Mouse (Mus musculus): ENCODE results near the gene Zfp61. TPM values are rescaled to one million over a fixed set of nuclear protein-coding genes. Genes with fewer than 3 reads are reported as not detected.

The Zfp61 gene
- polyA plus RNA-seq, 1 experiment: 4.1 TPM

DNA sequence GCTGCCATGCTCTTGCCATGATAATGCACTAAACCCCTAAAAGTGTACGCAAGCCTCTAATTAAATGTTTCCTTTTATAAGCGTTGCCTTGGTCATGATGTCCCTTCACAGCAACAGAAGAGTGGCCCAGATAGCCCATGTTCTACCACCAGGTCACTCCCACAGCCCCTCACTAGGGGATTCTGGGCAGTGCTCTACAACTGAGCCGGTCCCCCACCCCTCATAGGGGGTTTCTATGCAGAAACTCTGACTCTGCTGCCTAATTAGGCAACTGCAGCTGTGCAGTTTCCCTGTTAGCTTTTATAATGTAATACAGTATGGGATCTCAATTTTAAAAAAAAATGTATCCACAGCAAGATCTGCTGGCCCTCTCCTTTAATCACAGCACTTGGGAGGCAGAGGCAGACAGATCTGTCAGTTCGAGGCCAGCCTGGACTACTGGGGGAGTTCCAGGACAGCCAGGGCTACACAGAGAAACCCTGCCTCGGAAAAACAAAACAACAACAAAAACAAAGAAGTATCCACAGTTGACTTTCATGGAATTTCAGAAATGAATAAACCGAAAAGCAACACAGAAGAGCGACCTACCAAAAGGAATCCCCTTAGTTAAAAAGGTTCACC, 31.3 kb downstream of the Zfp61 start:
- 35% methylated on average over 7 of the region's 7 CpGs for WGBS
- DNase-seq (ENCODE audit: low read depth, low spot score): no peak

DNA sequence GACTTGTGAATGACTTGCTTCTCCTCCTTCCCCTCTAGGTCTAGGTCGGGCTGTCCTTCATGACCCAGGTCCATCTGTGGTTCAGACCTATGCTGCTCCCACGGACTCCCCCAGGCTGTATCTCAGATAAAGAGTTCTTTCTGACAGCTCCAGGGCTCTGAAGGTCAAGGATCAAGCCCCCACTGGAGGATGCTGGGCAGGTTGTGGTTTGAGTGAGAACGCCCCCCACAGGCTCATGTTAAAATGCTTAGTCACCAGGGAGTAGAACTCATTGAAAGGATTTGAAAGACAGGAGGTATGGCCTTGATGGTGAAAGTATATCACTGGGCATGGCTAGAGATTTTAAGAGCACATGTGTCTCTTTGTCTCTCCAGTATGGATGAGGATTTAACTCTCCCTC, 31.8 kb downstream of the Zfp61 start:
- 78% methylated on average over 3 of the region's 3 CpGs for WGBS
- DNase-seq (ENCODE audit: low read depth, low spot score): no peak

GRCm38 (mm10) chr7:24268176-24269155, 32.6 kb downstream of the Zfp61 start:
- DNase-seq (ENCODE audit: low read depth, low spot score): no peak
- 78% methylated on average over 24 of the region's 24 CpGs for WGBS

- WGBS: 87% methylated on average over 4 of the region's 4 CpGs
- no peak for DNase-seq (ENCODE audit: low read depth, low spot score)
Observed at GRCm38 (mm10) chr7:24260000-24260312, 41.1 kb downstream of the Zfp61 start.

DNA sequence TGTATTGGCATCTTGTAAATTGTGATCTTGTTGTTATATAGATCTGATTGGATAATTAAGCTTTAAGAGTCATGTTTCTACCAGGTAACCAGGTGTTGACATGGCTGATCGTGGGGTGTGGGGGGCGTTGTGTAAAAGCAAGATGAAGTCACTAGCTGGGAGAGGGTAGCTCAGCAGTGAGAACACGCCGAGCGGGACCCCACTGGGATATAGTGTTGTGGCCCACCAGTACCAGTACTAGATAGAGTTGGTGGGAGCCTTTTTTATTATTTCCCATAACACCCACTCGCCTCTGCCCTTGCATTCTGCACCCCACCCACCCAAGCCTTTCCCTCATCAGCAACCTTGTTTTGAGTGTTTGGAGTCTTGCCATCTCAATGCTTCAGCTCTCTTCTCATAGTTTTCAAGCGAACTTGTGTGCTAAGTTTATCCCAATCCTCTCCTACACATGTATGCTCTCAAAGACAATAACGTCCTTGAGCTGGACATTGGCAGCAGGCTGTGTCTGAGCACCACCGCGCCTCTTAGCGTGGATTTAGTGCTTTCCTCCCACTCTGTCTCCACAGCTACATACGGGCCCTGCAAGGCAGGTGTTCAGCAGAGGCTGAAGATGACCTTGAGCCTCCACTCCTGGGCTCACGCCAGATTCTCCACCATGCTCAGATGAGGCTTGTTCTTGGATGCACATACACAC, 41.6 kb downstream of the Zfp61 start:
- DNase-seq (ENCODE audit: low read depth, low spot score): no peak
- WGBS: 90% methylated on average over 13 of the region's 13 CpGs

DNA sequence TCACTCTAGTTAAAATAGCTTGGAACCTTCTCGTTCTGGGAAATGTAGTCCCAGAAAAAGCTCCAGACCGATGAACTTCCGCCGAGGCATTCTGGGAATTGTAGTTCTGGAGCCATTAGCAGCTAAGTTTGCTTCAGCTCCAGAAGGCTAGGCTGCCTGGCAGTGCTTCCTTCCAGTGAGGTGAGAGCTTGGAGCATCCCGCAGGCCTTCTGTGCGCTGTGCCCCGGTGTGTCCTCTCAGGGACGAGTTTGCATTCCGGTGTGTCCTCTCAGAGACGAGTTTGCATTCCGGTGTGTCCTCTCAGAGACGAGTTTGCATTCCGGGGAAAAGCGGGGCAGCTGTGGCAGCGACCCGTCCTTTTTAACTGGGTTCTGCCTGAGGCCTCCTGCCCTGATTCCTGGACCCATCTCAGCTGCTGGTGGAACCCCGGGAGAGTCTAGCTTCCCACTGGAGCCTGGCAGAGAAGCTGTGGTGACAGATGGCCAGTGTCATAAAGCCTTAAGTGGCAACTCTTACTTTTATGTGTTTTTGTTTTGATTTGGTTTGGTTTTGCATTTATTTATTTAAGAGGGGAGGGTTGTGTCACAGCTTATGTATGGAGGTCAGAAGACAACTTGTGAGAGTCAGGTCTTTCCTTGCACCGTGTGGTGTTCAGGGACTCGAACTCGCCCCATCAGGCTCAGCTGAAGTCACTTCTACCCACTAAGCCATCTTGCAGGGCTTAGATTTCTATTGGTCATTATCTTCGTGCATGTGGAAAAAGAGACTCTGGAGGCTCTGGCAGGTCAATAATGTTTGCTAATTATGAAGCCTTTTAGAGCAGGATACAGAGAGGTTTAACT, 46.2 kb downstream of the Zfp61 start, which contains the start of gene Zfp108:
Gene Zfp108, plus strand, starts transcription at position 162 of the 842 bp plus-strand sequence.
- DNase-seq (ENCODE audit: low read depth, low spot score): peak; percentile 83
- 15% methylated on average over 21 of the region's 21 CpGs for WGBS

DNA sequence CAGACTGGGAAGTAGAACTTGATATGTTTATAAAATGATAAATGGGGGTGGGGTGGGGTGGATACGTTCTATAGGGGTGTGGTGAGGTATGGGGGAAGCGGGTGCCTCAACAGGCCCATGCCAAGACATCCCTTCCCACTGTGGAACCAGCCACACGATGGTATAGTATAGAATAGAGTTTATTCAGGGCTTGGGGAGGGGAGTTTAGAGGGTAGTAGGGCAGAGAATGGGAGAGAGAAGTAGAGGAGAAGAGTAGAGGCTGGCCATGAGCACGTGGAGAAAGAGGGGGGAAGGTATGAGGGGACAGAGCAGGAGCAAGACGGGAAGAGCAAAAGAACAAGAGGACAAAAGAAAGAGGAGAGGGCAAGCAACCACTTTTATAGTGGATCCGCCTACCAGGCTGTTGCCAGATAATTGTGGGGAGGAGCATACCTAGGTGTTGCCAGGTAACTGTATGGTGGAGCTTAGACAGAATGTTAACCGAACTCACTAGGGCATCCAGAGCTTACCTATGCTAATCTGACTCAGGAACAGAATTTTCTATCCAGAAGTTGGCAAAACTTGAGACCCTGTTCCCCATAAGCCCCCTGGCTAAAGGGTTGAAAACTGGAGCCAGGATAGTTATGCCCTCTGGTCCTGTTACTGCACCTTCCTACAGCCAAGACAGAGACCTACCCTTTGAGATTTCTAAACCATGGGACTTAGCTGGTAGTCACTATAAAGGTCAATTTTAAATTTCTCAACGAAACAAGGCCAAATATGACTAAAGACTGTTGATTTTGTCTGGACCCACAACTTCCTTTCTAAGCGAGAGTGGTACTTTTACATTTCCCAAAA, 47.0 kb downstream of the Zfp61 start:
- WGBS: 45% methylated on average over 9 of the region's 9 CpGs
- DNase-seq (ENCODE audit: low read depth, low spot score): no peak

Other genes with a start within 250 kb of the Zfp61 start
- not detected in 2 replicates for gene Vmn1r183, start 248.0 kb downstream of the Zfp61 start, polyA plus RNA-seq (2012; rRNA removed)
- 8.6 and 11.6 TPM in 2 replicates for gene Zfp180, start 219.3 kb downstream of the Zfp61 start, polyA plus RNA-seq (2012; rRNA removed)
- 0.82 and 1.5 TPM in 2 replicates for gene Zfp112, start 188.9 kb downstream of the Zfp61 start, polyA plus RNA-seq (2012; rRNA removed)
- 4.1 and 6.3 TPM in 2 replicates for gene Zfp235, start 167.1 kb downstream of the Zfp61 start, polyA plus RNA-seq (2012; rRNA removed)
- 0.33 TPM in 1 of 2 replicates, not detected in the other for gene Zfp114, start 126.2 kb downstream of the Zfp61 start, polyA plus RNA-seq (2012; rRNA removed)
- gene Zfp111, start 89.8 kb downstream of the Zfp61 start, polyA plus RNA-seq (2012; rRNA removed): 1.2 and 2.1 TPM in 2 replicates
- gene Zfp109, start 63.7 kb downstream of the Zfp61 start, polyA plus RNA-seq (2012; rRNA removed): 0.78 and 1.2 TPM in 2 replicates
- 0.27 and 0.71 TPM in 2 replicates for gene Zfp108, start 46.4 kb downstream of the Zfp61 start, polyA plus RNA-seq (2012; rRNA removed)
- 1.0 and 1.3 TPM in 2 replicates for gene Zfp93, start 30.8 kb downstream of the Zfp61 start, polyA plus RNA-seq (2012; rRNA removed)
- 2.1 and 3.1 TPM in 2 replicates for gene Zfp94, start 15.4 kb upstream of the Zfp61 start, polyA plus RNA-seq (2012; rRNA removed)
- 0.16 TPM in 1 of 2 replicates, not detected in the other for gene Tescl, start 32.7 kb upstream of the Zfp61 start, polyA plus RNA-seq (2012; rRNA removed)
- 0.04 TPM in 1 of 2 replicates, not detected in the other for gene Lypd5, start 48.0 kb upstream of the Zfp61 start, polyA plus RNA-seq (2012; rRNA removed)
- 76.3 and 90.9 TPM in 2 replicates for gene Kcnn4, start 69.0 kb upstream of the Zfp61 start, polyA plus RNA-seq (2012; rRNA removed)
- 40.0 and 42.2 TPM in 2 replicates for gene Smg9, start 98.4 kb upstream of the Zfp61 start, polyA plus RNA-seq (2012; rRNA removed)
- 0.84 TPM in 1 of 2 replicates, not detected in the other for gene Irgc1, start 151.1 kb upstream of the Zfp61 start, polyA plus RNA-seq (2012; rRNA removed)
- 10.6 and 11.6 TPM in 2 replicates for gene Plaur, start 161.3 kb upstream of the Zfp61 start, polyA plus RNA-seq (2012; rRNA removed)
- gene Cadm4, start 180.8 kb upstream of the Zfp61 start, polyA plus RNA-seq (2012; rRNA removed): 2.0 and 2.7 TPM in 2 replicates
- 6.7 and 7.4 TPM in 2 replicates for gene Zfp428, start 205.8 kb upstream of the Zfp61 start, polyA plus RNA-seq (2012; rRNA removed)
- gene AC161166.1, start 211.2 kb upstream of the Zfp61 start, polyA plus RNA-seq (2012; rRNA removed): not detected in 2 replicates
- 7.6 and 10.8 TPM in 2 replicates for gene Irgq, start 229.5 kb upstream of the Zfp61 start, polyA plus RNA-seq (2012; rRNA removed)
- gene Pinlyp, start 244.9 kb upstream of the Zfp61 start, polyA plus RNA-seq (2012; rRNA removed): 0.23 TPM in 1 of 2 replicates, not detected in the other
- 27.8 and 36.0 TPM in 2 replicates for gene Xrcc1, start 245.1 kb upstream of the Zfp61 start, polyA plus RNA-seq (2012; rRNA removed)